Mouse (Mus musculus): ENCODE results near the gene 2900011O08Rik. TPM values are rescaled to one million over a fixed set of nuclear protein-coding genes. Genes with fewer than 3 reads are reported as not detected.
"Not testable (repeated sequence)": the region's sequence is repeated elsewhere in the genome, so short reads cannot be mapped to it uniquely, and the experiment has no call there.

2900011O08Rik gene
- polyA plus RNA-seq, 1 experiment from 2014 or later = 1.5 TPM

DNA sequence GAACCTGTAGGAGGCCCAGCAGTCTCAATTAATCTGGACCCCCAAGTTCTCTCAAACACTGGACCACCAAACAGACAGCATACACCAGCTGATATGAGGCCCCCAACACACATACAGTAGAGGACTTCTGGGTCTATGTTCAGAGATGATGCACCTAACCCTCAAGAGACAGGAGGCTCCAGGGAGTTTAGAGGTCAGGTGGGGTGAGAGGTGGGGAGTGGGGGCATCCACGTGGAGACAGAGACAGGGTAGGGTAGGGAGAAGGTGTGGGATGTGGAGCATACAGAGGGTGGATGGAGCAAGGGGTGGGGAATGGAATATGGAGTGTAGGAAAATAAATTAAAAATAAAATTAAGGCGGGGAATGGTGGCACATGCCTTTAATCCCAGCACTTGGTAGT, 82.3 kb downstream of the 2900011O08Rik start:
- H3K27me3 ChIP-seq (ENCODE audit: control insufficient read depth, insufficient read depth, low read length); H3K9me3 ChIP-seq (ENCODE audit: control insufficient read depth, low read length); H3K9ac ChIP-seq (ENCODE audit: low read depth, low read length); H3K36me3 ChIP-seq (ENCODE audit: control insufficient read depth, insufficient read depth, low read length); H3K4me1 ChIP-seq (ENCODE audit: control insufficient read depth, insufficient read depth, low read length); H3K4me2 ChIP-seq (replicated peaks; ENCODE audit: low read depth, low read length); H3K4me3 ChIP-seq (ENCODE audit: low read length); ATAC-seq (ENCODE audit: low FRiP score, low TSS enrichment); H3K27ac ChIP-seq (ENCODE audit: low read depth, low read length): not testable (repeated sequence)
- WGBS = 65% methylated on average over 2 of the region's 2 CpGs

DNA sequence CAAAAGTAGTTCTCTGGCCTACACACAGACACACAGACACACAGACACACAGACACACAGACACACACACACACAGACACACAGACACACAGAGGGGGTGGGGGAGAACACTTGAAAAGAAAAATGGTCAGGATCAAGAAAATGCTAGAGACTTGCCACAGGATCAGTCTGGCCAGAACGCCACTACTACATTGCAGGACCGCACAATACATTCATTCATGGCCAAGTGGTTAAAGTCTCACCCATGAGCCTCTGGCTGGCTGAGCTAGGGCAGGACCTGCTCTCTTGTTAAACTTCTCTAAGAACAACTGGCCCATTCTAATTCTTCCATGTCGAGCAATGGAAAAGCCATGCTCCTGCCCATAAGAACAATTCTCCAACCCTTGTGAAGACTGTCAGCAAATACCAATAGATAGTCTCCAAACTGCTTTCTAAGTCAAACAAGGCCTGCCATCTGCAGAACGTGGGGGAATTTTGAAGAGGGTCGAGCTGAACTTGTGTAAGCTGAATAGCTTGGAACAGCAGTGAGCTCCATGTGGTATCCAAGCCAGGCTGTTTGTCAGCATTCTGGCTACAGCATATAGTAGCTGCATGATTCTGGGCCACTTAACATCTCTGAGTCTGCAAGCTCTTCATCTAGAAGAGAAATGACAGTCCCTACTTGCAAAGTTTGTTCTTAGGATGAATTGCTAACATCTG, 84.2 kb downstream of the 2900011O08Rik start:
- H3K9ac ChIP-seq (ENCODE audit: low read depth, low read length) = no peak overlapping the region
- ATAC-seq (ENCODE audit: low FRiP score, low TSS enrichment) = no peak
- H3K4me1 ChIP-seq (ENCODE audit: control insufficient read depth, insufficient read depth, low read length) = no peaks in the 10 kb centered on the region
- H3K4me2 ChIP-seq (replicated peaks; ENCODE audit: low read depth, low read length) = no peak overlapping the region
- no peaks in the 10 kb centered on the region for H3K9me3 ChIP-seq (ENCODE audit: control insufficient read depth, low read length)
- no peak overlapping the region for H3K4me3 ChIP-seq (ENCODE audit: low read length)
- no peak overlapping the region for H3K27ac ChIP-seq (ENCODE audit: low read depth, low read length)
- WGBS = 82% methylated on average over 5 of the region's 5 CpGs
- no peaks in the 10 kb centered on the region for H3K27me3 ChIP-seq (ENCODE audit: control insufficient read depth, insufficient read depth, low read length)
- no peaks in the 10 kb centered on the region for H3K36me3 ChIP-seq (ENCODE audit: control insufficient read depth, insufficient read depth, low read length)

DNA sequence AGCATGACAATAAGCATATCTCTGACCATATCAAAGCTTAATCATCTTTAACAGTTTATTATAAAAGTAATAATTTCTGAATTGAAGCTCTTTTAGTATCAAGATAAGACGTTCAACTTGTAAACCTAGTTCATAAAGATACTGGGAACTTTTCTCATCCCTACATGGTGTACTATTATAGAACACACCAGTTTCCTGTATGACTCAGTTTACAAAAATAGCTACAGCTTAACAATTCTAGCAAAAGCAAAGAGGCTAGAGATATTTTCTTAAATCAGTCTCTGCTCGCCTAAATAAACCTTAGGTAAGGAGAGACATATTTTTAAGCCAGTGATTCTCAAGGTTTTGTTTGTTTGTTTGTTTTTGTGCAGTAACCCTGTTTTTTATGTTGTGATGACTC, 96.5 kb downstream of the 2900011O08Rik start:
- Histone ChIP-seq H3K36me3 (ENCODE audit: control insufficient read depth, insufficient read depth, low read length) (no peaks in the 10 kb centered on the region), H3K4me1 (ENCODE audit: control insufficient read depth, insufficient read depth, low read length) (no peaks in the 10 kb centered on the region), H3K27me3 (ENCODE audit: control insufficient read depth, insufficient read depth, low read length) (no peaks in the 10 kb centered on the region), H3K9ac (ENCODE audit: low read depth, low read length) (no peak overlapping the region), H3K27ac (ENCODE audit: low read depth, low read length) (no peak overlapping the region), H3K9me3 (ENCODE audit: control insufficient read depth, low read length) (no peaks in the 10 kb centered on the region), H3K4me2 (replicated peaks; ENCODE audit: low read depth, low read length) (no peak overlapping the region), H3K4me3 (ENCODE audit: low read length) (no peak overlapping the region)
- ATAC-seq (ENCODE audit: low FRiP score, low TSS enrichment) = no peak
- 83% methylated on average over 2 of the region's 2 CpGs for WGBS

DNA sequence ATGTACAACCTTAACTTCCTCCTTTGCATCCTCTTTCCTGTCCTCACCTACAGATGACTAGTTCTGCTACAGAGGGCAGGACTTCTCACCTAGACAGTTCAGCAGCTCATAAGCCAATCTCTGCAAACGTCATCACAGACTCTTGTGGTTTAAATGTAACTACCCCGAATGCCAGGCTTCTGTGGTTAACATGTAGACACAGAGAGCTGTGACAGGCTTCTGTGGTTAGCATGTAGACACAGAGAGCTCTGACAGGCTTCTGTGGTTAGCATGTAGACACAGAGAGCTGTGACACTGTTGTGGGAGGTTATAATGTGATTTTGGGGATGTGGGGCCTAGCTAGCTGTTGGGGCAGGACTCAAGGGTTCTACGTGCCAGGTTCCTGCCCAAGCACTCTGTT, 101.8 kb downstream of the 2900011O08Rik start:
- no peak for ATAC-seq (ENCODE audit: low FRiP score, low TSS enrichment)
- H3K9ac ChIP-seq (ENCODE audit: low read depth, low read length) = no peak overlapping the region
- no peaks in the 10 kb centered on the region for H3K27me3 ChIP-seq (ENCODE audit: control insufficient read depth, insufficient read depth, low read length)
- WGBS = 73% methylated on average over 3 of the region's 3 CpGs
- no peak overlapping the region for H3K27ac ChIP-seq (ENCODE audit: low read depth, low read length)
- no peaks in the 10 kb centered on the region for H3K36me3 ChIP-seq (ENCODE audit: control insufficient read depth, insufficient read depth, low read length)
- no peaks in the 10 kb centered on the region for H3K9me3 ChIP-seq (ENCODE audit: control insufficient read depth, low read length)
- no peak overlapping the region for H3K4me3 ChIP-seq (ENCODE audit: low read length)
- H3K4me1 ChIP-seq (ENCODE audit: control insufficient read depth, insufficient read depth, low read length) = no peaks in the 10 kb centered on the region
- no peak overlapping the region for H3K4me2 ChIP-seq (replicated peaks; ENCODE audit: low read depth, low read length)

DNA sequence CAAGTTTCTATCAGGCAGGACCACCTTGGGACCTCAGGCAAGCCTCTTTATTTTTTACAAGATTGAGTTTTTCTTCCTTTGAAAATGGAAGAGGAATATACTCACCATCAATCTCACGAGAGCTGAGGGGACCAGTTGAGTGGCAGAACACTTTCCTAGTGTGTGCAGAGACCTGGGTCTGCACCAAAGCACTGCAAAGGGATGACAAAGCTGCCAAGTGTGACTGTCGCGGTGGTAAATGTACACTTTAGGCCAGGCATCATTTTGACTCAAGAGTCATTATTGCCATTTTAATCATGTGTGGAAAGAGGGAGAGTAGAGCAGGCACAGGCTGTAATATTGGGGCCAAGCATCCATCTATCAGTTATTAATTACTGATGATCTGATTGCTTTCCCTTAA, 102.9 kb downstream of the 2900011O08Rik start:
- no peaks in the 10 kb centered on the region for H3K36me3 ChIP-seq (ENCODE audit: control insufficient read depth, insufficient read depth, low read length)
- no peak for ATAC-seq (ENCODE audit: low FRiP score, low TSS enrichment)
- no peaks in the 10 kb centered on the region for H3K9me3 ChIP-seq (ENCODE audit: control insufficient read depth, low read length)
- H3K4me3 ChIP-seq (ENCODE audit: low read length) = no peak overlapping the region
- H3K27me3 ChIP-seq (ENCODE audit: control insufficient read depth, insufficient read depth, low read length) = no peaks in the 10 kb centered on the region
- no peaks in the 10 kb centered on the region for H3K4me1 ChIP-seq (ENCODE audit: control insufficient read depth, insufficient read depth, low read length)
- no peak overlapping the region for H3K9ac ChIP-seq (ENCODE audit: low read depth, low read length)
- H3K4me2 ChIP-seq (replicated peaks; ENCODE audit: low read depth, low read length) = no peak overlapping the region
- H3K27ac ChIP-seq (ENCODE audit: low read depth, low read length) = no peak overlapping the region
- 83% methylated on average over 3 of the region's 3 CpGs for WGBS

DNA sequence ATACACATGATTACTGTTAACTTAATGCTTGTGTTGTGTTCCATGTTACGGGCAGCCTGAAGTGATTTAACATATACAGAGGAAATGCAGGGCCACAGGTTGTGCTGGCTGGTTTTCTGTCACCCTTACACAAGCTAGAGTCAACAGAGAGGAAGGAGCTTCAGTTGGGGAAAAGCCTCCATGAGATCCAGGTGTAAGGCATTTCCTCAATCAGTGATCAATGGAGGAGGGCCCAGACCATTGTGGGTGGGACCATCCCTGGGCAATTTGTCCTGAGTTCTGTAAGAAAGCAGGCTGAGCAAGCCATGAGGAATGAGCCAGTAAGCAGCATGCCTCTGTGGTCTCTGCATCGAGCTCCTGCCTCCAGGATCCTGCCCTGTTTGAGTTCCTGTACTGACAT, 105.4 kb downstream of the 2900011O08Rik start:
- Histone ChIP-seq H3K4me1 (ENCODE audit: control insufficient read depth, insufficient read depth, low read length) (no peaks in the 10 kb centered on the region), H3K9ac (ENCODE audit: low read depth, low read length) (no peak overlapping the region), H3K27ac (ENCODE audit: low read depth, low read length) (no peak overlapping the region), H3K4me3 (ENCODE audit: low read length) (no peak overlapping the region), H3K36me3 (ENCODE audit: control insufficient read depth, insufficient read depth, low read length) (no peaks in the 10 kb centered on the region), H3K27me3 (ENCODE audit: control insufficient read depth, insufficient read depth, low read length) (no peaks in the 10 kb centered on the region), H3K4me2 (replicated peaks; ENCODE audit: low read depth, low read length) (no peak overlapping the region), H3K9me3 (ENCODE audit: control insufficient read depth, low read length) (no peaks in the 10 kb centered on the region)
- ATAC-seq (ENCODE audit: low FRiP score, low TSS enrichment) = no peak
- WGBS = 81% methylated on average over 2 of the region's 2 CpGs

DNA sequence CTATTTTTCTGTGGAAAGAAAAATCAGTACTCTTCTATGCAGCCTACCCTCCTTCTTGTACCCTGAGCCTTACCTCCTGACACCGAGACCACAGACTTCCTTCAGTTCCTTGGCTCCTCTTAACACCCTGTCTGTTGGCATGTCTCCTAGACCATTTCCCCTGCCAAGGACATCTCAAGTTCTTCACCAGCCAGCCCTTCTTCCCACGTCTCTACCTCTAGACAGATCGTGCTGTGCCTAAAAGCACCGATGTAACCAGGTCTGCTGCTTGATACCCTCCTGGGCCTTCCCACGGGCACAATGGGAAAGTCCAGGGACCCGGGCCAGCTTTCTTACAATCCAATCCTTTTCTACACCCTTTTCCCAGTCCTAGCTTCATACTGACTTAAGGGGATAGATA, 119.5 kb downstream of the 2900011O08Rik start:
- H3K4me3 ChIP-seq (ENCODE audit: low read length) = no peak overlapping the region
- peaks cover 23% of the 10 kb centered on the region for H3K36me3 ChIP-seq (ENCODE audit: control insufficient read depth, insufficient read depth, low read length)
- H3K27me3 ChIP-seq (ENCODE audit: control insufficient read depth, insufficient read depth, low read length) = no peaks in the 10 kb centered on the region
- no peaks in the 10 kb centered on the region for H3K4me1 ChIP-seq (ENCODE audit: control insufficient read depth, insufficient read depth, low read length)
- no peaks in the 10 kb centered on the region for H3K9me3 ChIP-seq (ENCODE audit: control insufficient read depth, low read length)
- WGBS = 92% methylated on average over 6 of the region's 6 CpGs
- H3K4me2 ChIP-seq (replicated peaks; ENCODE audit: low read depth, low read length) = no peak overlapping the region
- no peak for ATAC-seq (ENCODE audit: low FRiP score, low TSS enrichment)
- no peak overlapping the region for H3K27ac ChIP-seq (ENCODE audit: low read depth, low read length)
- H3K9ac ChIP-seq (ENCODE audit: low read depth, low read length) = no peak overlapping the region

DNA sequence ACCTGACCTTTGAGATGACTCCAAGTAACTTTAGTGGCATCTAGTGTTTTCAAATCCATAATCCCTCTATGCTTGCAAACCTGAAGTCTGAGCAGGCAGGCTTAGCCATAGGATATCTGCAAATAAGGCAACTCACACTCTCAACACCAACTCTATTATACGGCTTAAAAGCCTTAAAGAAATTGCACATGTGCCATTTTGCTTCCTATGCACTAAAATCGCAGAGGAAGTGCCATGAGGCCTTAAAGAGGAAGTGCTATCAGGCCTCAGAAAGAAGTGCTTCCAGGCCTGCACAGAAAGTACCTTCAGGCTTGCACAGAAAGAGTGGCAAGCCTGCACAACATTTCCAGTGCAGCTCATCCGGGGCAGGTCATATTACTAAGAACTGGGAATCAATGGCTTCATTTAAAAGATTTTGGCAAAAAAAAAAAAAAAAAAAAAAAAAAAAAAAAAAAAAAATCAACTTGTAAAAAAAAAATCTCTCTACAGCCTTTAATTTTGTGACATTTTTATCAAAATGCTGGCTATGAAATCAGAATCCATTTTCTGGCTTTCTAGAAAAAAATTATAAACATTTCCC, 123.3 kb downstream of the 2900011O08Rik start:
- 91% methylated on average over 3 of the region's 3 CpGs for WGBS
- H3K36me3 ChIP-seq (ENCODE audit: control insufficient read depth, insufficient read depth, low read length) = peaks cover 58% of the 10 kb centered on the region
- no peak overlapping the region for H3K4me2 ChIP-seq (replicated peaks; ENCODE audit: low read depth, low read length)
- H3K9ac ChIP-seq (ENCODE audit: low read depth, low read length) = no peak overlapping the region
- no peak for ATAC-seq (ENCODE audit: low FRiP score, low TSS enrichment)
- H3K9me3 ChIP-seq (ENCODE audit: control insufficient read depth, low read length) = no peaks in the 10 kb centered on the region
- no peak overlapping the region for H3K27ac ChIP-seq (ENCODE audit: low read depth, low read length)
- no peaks in the 10 kb centered on the region for H3K27me3 ChIP-seq (ENCODE audit: control insufficient read depth, insufficient read depth, low read length)
- H3K4me1 ChIP-seq (ENCODE audit: control insufficient read depth, insufficient read depth, low read length) = no peaks in the 10 kb centered on the region
- no peak overlapping the region for H3K4me3 ChIP-seq (ENCODE audit: low read length)

DNA sequence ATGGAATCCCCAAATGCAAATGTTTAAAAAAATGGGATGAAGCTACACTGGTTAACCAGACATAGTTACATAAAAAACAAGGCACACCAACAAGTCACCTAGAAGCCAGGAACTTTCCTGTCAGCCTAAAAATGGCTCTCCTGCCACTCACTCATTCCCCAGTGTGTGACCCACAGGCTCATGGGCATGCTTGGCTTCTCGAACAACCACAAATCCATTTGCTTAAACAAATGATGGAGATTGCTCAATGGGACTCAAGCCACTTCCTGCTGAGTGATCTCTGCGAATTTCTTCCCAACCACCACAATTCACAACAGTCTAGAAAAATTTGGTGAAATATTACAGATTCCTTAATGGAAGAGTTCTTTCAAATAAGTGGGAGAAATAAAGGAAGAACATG, 124.5 kb downstream of the 2900011O08Rik start:
- WGBS = 86% methylated on average over 2 of the region's 2 CpGs
- ATAC-seq (ENCODE audit: low FRiP score, low TSS enrichment) = no peak
- H3K36me3 ChIP-seq (ENCODE audit: control insufficient read depth, insufficient read depth, low read length) = peaks cover 66% of the 10 kb centered on the region

More for the DNA sequence above, 124.5 kb downstream of the 2900011O08Rik start:
- Histone ChIP-seq H3K4me2 (replicated peaks; ENCODE audit: low read depth, low read length) (no peak overlapping the region), H3K9ac (ENCODE audit: low read depth, low read length) (no peak overlapping the region), H3K27me3 (ENCODE audit: control insufficient read depth, insufficient read depth, low read length) (no peaks in the 10 kb centered on the region), H3K9me3 (ENCODE audit: control insufficient read depth, low read length) (no peaks in the 10 kb centered on the region), H3K4me3 (ENCODE audit: low read length) (no peak overlapping the region), H3K4me1 (ENCODE audit: control insufficient read depth, insufficient read depth, low read length) (no peaks in the 10 kb centered on the region), H3K27ac (ENCODE audit: low read depth, low read length) (no peak overlapping the region)
